Mouse (Mus musculus): Measurements from ENCODE around the gene Slc7a5.

DNA sequence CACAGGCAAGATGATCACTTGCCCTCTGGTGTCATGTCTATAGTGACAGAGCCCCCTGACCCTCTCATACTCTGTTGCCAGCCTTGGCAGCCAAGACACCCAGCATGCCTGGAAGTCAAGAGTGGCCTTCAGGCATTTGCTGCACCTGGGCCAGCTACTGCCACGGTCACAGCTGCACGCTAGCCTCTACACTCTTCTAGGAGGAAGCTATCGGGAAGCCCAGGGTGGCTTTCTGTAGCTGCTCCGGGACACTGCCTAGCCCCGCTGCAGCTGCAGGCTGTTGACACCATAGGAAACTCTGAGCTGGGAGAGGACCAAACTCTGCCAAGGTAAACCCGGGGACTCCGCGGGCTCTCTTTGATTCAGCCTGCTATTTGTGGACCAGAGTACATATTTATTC is 5.9 kb upstream of the Slc7a5 start:
- no peak for TF ChIP-seq CTCF (conservative IDR thresholded peaks at IDR 0.05; ENCODE audit: low read length)
- no peak for TF ChIP-seq NANOG (IDR thresholded peaks at IDR 0.05; ENCODE audit: borderline replicate concordance, low read length)

All from E14TG2a.4 (cell line).